Mouse (Mus musculus) embryo, embryonic 11 days (tissue): Measurements from ENCODE around the gene Stat5b.
A peak's percentile ranks its signal among the peaks of the same experiment; 100 is the strongest.

ENCODE experiments used
- DNase-seq: peaks from one replicate; pipeline ENCODE4 v3.0.0-alpha.2; 2015

Gene Stat5b

DNA sequence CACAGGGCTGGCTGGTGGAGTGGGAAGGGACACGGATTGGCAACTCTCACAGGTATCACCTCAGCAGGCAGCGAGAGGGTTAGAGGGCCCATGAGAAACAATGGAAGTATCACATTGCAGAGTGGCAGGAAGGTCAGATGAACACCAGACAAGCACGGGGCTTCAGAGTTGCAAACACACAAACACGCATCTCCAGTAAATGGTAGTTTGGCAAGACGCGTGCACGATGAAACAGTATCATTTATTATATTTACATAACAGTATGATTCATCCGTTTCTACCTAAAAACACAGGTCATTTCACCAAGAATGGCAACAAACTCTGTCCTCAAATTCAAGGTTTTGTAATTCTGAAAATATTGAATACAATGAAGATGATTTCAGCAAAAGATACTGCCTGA, 11.0 kb downstream of the Stat5b start:
- DNase-seq, result no peak

DNA sequence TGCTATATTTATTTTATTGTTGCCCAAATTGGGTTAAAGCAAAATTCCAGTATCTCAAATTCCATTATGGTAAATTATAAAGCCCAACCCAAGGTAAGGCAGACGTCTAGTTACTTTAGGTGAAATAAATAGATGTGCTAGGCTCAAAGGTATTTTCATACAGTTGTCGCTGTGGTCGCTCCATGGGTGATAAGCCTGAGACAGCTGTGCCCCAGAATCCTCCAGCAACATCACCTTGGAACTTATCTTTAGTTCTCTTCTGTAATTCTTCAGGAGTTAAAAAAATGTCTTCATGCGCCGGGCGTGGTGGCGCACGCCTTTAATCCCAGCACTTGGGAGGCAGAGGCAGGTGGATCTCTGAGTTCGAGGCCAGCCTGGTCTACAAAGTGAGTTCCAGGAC, 11.6 kb downstream of the Stat5b start:
- no peak for DNase-seq

DNA sequence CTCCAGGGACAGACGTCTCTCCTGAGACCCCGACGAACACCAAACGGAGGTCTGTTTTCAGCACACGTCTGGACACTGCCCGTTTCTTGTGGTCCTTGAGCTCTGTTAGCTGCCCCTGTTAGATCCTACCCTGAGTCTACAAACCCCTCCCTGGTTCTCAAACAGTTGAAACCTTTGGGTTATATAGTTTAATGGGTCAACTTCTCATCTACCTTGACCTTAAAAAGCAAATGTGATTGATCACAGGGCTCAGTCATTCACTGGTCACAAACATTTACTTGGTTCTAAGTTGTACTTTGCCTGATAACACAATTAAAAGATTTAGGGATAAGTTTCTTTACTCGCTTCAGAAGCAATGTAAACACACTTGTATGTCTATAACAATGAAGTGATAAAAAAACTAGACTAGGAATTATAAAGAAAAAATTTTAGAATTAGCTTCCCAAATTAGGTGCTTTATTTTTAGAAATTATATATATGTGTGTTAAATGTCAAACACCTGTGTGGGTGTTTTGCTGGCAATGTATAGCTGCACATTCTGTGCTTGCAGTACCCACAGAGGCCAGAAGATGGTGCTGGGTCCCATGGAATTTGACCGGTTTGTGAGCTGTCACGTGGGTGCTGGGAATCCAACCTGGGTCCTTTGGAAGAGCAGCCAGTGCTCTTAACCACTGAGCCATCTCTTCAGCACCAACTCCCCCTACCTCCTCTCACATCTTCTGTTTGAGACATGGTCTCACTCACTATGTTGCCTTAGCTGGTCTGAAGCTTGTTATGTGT, 13.4 kb downstream of the Stat5b start:
- no peak for DNase-seq

DNA sequence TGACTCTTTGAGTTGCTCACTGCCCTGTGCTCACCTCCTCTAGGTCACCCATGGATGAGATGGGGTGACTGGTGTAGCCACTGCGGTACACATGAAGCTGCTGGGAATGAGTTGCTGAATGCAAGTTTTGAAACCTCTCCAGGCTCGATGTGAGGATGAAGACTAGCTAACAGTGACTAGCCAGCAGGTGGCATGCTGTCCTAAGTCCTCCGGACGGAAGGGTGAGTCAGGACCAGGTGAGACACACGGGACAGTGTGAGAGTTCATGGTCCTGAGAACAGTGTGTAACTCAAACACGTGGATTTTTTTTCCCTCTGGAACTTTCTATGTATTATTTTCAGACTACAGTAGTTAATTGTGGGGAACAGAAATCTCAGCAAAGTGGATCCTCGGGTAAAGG, 17.1 kb downstream of the Stat5b start:
- DNase-seq, result no peak

DNA sequence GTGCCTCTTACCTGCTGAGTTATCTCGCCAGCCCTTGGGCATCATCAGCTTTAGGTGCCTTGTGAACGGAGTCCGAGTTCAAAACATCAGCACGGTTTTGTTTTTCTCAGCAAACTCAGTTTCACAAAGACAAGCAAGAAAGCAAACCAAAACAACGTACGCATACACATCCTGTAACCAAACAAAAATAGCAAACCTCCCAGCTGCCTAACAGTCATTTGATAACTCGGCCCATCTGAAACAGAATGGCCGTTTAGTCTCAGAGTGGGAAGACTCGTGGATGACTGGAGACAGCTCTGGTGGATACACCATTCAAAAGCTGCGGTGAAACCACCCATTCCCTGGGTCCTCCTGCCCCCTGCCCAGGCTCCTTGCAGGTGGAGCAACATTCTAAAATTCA, 19.1 kb downstream of the Stat5b start:
- DNase-seq, result no peak

DNA sequence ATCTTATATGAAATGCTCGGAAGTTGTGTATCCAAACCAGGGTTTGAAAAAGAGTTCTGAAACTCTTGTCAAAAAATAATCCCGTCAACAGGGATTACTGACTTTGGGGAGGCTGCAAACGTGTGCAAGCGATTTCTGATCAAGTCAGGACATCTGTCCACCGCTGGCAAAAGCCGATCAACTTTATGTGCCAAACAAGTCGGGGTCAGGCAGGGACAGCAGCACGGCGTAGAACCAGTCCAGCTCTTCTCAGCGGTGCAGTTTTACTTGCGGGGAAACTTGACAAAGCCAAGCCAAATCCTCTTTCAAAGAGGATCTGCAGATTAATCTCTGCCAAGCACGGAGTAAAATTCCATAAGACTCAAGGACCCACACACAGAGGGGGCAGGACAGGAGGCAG, 20.8 kb downstream of the Stat5b start:
- no peak for DNase-seq

DNA sequence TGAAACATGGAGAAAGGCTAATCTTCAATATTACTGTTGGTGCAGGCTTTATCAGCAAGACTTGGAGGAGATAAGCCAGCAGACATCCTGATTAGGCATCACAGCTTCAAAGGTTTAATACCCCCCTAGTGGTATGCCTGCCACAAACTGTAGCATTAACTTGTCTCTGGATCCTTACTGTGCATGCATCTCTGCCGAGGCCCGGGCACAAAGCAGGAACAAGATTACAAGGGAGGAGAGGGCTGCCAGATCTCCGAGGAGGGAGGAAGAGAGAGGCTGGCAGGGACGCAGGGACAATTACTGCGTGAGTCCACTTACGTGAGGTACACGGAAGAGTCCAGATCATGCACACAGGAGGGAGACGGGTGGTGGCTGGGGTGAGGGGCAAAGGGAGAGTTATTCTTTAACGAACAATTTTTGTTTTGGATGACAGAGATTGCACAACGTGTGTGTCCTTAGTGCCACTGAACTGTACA, 21.8 kb downstream of the Stat5b start:
- DNase-seq, result no peak

DNA sequence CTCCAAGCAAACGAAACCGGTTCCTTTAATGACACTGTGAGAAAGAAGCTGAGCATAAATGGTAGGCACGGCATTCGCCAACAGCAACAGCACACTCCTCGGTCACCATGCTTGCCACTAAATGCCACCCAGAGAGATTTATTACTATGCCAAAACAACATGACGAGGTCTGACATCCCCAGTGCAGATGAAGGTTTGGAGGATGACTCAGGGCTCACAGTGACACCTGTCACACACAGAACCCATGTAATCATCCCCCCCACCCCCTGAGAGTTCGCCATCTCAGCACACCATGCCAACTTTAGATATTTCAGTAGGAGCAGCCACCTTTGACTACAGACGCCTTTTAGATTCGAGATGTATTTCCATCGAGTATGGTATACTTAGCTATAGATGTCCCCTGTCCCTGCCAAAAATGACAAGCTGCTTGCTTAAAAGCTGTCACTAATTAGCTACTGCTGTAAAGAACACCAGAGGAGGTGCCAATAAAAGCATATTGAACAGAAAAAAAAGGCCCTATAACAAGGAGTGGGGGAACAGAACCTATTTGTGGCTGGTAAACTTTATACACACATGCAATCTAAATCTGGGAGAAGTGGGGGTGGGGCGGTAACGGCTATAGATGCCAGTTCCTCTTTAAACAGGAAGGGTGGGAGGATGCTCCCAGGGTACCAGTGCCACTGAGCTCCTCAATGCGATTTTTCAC, 24.2 kb downstream of the Stat5b start:
- DNase-seq, result no peak

DNA sequence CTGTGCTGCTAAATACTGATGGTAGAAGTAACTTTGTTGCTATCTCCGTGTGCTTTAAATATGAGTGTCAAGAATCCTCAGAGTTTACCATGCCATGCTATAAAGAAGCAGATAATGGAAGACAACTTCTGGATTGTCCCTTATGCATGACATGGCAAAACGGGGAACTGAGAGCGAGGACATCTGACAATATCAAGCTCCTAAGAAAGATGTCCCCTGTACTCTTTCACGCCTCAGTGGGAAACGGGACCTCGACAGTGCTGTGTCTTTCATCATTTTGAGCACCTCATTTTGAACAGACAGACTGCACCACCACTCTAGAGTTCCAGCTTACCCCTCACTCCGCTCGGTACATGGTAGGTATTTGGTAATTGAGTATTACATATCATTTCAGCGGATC, 25.1 kb downstream of the Stat5b start:
- no peak for DNase-seq

DNA sequence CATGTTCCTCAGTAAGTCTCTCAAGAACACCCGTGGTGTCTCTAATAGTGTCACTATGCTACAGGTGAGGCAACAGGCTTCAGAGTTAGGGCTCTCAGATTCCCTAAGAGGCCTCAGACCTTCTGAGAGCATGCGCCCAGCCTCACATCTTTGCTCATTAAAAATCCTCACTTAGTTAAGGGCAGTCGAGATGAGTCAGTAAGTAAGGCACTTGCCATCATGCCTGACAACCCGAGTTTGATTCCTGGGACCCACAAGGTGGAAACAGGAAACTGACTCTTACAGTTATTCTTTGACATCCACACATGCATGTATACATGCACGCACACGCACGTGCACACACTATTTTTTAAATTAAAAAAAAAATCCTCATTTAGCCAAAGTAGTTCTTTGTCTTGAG, 26.0 kb downstream of the Stat5b start:
- DNase-seq, result no peak

DNA sequence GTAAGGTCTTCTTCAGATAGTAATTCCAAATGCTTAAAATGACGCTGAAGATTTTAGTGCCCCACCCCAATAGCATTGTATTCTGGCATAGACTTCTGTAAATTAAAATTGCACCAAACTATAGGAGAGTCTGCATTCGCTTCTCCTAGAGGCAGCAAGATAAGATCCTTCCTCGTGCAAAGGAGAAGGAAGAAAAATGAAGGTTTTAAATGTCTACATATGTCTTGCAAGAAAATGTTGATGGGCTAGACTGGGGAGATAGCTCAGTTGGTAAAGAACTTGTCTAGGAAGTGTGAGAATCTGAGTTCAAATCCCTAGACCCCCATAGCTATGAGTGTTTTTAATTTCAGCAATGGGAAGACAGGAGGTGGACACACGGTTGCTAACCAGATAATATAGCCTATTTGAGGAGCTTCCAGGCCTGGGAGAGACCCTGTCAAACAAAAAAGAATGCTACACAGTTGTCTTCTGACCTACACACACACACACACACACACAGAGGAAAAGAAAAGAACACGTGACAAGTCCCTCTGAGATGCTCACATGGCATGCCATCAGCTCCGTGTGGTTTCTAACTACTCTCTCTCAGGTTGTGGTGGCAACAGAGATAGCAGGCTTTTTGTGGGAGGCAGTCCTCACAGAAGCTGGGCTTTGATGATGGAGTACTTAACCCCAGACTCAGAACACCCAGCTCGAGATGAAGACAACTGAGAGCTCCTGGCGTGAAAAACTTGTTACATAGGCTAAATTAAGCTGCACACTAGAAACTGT, 26.8 kb downstream of the Stat5b start:
- no peak for DNase-seq

DNA sequence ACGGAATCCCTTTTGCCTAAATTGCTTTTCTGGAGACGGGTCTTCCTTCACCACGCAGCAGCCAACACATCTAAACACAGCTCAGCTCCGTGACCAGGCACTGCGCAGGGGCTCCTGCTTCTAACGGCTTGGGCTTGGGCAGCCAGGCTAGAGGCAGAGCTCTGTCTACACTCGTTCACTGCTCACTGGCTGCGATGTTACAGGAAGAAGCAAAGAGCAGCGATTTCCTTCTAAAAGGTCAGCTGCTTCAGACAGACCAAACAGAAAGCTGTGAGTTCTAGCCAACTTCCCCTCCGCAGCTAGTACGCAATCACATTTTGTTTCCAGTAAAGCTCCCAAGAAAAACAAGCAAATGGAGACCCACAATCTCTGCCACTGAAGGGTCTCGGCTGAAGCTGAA, 28.2 kb downstream of the Stat5b start:
- no peak for DNase-seq

DNA sequence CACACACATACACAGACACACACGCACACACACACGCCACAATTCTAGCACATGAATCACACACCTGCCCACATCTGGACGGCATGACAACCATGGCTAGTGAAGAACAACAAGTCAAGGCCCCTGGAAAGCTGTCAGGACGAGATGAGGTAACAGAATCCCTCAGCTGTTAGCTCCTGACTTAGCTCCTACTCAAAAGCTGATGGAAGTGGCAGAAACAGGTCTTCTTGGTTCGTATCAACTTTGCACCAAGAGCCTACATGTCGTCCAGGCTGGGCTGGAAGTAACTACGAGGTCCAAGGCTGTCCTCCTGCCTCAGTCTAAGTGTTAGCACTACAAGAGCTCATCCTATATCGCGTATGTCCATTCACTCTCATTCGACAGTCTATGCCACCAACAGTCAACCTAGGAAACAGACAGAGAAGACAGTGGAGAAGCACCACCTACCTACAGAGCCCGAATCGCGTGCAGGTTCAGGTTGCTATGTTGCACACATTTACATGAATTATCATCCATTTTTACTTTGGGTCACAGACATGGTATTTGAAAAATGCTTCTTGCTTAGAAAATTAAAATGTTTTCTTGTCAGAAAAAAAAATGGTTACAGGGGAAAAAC, 28.8 kb downstream of the Stat5b start:
- no peak for DNase-seq

DNA sequence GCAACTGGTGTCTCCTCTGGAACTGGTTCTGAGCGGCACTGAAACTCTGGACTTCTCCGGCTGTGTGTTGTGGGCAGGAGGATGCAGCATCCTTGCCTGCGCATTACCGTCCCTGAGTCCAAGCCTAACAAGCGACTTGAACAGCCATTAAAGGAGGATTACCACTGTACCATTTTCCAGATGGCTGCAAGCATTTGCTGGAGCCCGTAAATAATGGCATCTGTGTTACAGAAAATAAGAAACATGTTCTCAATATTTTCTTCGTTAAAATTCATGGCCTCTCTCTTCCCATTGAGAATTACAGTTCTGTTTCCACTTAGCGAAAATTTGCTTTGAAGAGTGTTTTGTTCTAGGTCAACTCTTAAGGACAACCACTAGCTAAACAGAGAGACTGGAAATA, 30.5 kb downstream of the Stat5b start:
- peak; percentile 18 for DNase-seq

DNA sequence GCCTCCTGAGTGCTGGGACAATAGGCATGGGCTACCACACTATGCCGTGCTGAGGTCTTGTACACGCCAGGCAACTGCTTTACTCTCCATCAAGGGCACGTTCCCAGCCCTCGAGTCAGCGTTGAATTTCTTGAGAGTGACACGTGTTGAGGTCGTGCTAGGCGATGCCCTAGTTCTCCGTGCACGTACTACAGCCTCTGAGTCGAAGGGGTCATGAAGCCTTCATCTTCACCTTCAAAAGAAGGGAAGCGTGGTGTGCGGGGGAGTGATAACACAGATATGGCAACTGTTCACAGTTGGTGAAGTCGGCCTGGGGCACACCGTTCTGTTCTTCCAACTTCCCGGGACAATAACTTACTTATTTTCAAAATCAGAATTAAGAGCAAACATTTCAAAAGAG, 30.9 kb downstream of the Stat5b start:
- DNase-seq, result no peak

DNA sequence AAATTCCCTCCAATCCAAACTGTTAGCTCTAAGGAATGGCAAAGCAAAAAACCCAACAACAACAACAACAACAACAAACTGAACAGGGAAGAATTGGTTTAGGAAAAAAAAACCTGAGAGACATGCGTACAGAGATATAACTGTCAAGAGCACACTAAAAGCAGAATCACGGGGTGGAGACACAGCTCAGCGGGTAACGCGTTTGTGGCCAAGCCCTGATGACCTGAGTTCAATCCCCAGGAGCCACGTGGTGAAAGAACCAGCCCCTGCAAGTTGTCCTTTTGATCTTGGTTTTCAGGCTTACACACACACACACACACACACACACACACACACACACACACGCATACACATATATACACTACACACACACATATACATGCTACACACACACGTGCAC, 31.5 kb downstream of the Stat5b start:
- DNase-seq, result no peak

DNA sequence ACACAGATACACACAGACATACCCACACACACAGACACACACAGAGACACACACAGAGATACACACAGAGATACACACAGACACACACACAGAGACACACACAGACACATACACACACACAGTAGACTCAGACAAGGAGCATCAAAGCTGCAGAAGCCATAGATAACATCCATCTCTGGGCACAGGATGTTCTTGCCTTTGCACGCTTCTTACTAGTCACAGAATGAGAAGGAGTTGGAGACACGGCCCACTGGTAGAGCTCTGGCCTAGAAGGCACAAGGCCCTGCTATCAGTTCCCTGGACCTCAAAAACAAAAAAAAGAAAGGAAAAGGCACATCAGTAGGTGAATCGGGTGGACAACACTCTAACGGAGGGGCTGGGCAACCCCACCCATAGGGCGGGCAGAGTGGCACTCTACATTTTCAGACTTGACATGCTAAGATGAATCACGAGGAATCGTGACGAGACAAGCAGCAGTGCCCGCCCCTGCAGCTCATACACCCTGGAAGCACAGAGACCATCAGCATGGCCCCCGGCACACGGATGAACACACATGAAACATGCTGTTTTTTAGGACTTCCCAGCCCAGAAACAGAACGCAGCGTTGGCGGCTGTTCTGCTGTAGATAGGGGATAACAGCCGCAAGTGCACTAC, 32.0 kb downstream of the Stat5b start:
- no peak for DNase-seq

DNA sequence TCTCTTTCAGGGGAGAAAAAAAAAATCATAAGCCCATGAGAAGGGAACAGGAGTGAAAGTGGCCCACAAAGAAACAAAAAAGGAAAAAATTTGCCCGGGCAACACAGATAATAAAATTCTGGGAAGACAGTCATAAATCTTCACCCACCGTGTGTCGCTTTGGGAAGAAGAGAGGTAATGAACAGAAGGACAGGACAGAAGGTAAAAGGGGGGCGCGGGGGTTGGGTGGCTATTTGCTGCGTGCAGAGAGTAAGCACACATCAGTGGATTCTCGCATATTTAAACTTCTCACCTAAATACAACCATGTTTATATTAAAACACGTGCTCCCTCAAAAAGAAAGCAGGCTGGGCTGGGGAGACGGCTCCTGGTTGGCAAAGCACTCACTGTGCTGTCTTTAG, 33.2 kb downstream of the Stat5b start:
- no peak for DNase-seq

DNA sequence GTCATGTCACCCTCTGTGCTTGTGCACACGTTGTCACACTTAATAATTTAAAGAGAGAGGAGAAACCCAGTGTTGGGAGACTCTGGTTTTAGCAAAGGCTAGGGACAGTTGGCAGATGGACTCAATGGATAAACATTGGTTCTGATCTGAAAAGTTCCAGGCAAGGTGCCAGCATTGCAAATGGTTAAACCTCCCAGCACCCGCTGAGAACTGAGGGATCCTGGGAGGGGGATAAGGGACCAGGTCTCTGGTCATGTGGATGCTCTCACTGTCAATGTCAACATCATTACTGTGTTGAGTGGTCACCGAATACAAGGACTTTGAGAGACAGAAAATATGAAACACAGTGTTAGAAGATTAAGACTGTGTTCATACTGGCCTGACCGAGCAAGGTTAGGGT, 33.7 kb downstream of the Stat5b start:
- no peak for DNase-seq

DNA sequence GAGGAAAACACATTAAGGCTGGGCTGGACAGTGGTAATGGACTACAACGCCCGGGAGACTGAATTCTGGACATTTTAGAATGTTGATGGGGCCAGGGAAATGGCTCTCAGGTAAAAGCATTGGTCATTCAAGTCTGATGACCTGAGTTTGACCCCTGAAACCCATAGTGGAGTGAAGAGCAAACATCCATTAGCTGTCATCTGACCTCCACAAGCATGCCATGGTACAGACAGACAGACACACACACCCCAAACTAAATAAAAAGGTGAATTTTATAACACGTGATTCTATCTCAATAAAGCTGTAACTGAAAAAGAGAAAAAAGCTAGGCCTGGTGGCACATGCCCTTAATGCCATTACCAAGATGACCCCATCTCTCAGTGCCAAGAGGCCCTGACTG, 34.2 kb downstream of the Stat5b start:
- DNase-seq, result no peak

DNA sequence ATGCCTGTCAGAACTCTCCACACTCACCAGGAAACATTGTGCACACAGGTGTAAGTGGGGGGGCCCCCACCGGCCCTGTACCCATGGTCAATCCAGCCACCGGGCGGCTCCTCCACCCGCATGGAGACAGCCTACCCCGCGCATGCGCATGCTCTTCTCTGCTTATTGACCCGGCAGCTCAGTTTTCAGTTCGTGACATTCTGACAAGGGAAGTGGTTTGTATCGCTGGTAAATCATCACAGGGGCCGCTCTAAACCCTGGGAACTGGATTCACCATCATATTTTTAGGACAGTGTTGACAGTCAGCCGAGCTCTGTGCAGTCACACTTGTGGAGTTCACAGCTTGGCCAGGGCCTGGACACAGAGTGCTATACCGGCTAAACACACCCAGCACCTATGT, 36.0 kb downstream of the Stat5b start:
- DNase-seq, result peak; percentile 51

DNA sequence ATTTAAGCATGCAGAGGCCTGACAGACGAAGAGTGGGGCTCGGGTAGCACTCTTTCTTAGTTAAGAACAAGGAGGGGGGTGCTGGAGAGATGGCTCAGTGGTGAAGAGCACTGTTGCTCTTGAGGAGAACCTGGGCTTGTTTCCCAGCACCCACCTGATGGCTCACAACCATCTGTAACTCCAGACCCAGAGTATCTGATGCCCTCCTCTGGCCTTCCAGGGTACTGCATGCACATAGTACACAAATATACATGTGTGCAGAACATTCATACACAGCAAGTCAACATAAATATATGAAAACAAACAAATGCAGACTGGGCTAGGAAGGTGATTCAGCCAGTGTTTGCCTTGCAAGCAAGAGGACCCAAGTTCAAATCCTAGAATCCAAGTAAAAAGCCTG, 39.4 kb downstream of the Stat5b start:
- no peak for DNase-seq

DNA sequence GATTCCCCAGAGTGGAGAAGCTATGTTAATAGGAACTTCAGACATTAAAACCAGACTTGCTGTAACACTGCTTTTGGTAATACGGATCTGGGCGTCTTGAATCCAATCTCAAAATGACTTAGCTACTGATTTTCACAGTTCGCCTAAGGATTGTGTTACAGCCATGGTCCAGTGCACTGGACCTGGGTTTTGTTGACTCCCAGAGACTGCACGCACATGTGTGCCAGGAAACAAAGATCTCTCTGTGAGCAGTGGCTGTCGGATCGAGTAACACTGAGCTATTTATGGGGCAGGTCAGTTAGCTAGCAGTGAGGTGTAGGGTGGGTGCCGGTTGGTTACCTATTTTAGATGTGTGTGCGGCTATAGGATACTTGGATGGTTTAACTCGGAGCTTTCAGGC, 40.0 kb downstream of the Stat5b start:
- DNase-seq, result peak; percentile 24
